Mouse (Mus musculus): Measurements from ENCODE around the gene Il1f9.
"Not testable (repeated sequence)": the region's sequence is repeated elsewhere in the genome, so short reads cannot be mapped to it uniquely, and the experiment has no call there.

Gene Il1f9

GRCm38 (mm10) chr2:24186176-24186575 lies at the start of gene Il1f9:
Gene Il1f9, plus strand, starts transcription at chr2:24186476.
- DNase-seq (ENCODE audit: low spot score), result no peak

GRCm38 (mm10) chr2:24152861-24153260 lies 33.4 kb upstream of the Il1f9 start, which contains the start of gene Il1f8:
Gene Il1f8, plus strand, starts transcription at chr2:24153161.
- no peak for DNase-seq (ENCODE audit: low spot score)

GRCm38 (mm10) chr2:24181683-24182331 lies 4.5 kb upstream of the Il1f9 start:
- DNase-seq (ENCODE audit: low spot score), result not testable (repeated sequence)

GRCm38 (mm10) chr2:24182423-24183147 lies 3.7 kb upstream of the Il1f9 start:
- not testable (repeated sequence) for DNase-seq (ENCODE audit: low spot score)

GRCm38 (mm10) chr2:24184092-24184491 lies 2.2 kb upstream of the Il1f9 start:
- not testable (repeated sequence) for DNase-seq (ENCODE audit: low spot score)

GRCm38 (mm10) chr2:24187585-24187984 lies 1.3 kb downstream of the Il1f9 start:
- DNase-seq (ENCODE audit: low spot score), result no peak

GRCm38 (mm10) chr2:24188189-24188588 lies 1.9 kb downstream of the Il1f9 start:
- DNase-seq (ENCODE audit: low spot score), result no peak

GRCm38 (mm10) chr2:24215118-24215517 lies 28.8 kb downstream of the Il1f9 start, which contains the start of gene Il1f6:
Gene Il1f6, plus strand, starts transcription at chr2:24215418.
- DNase-seq (ENCODE audit: low spot score), result no peak

- DNase-seq (ENCODE audit: low spot score), result no peak
These were observed 40.9 kb downstream of the Il1f9 start for GRCm38 (mm10) chr2:24227191-24227590.
